Mouse (Mus musculus): ENCODE measurements at regions not wholly inside any gene's neighbourhood (a gene's known extent, or its start where the extent isn't known, plus 50 kb on each side); places are given as distances from the start of the nearest gene placed in this dataset.
"Not testable (repeated sequence)": the region's sequence is repeated elsewhere in the genome, so short reads cannot be mapped to it uniquely, and the experiment has no call there.

GRCm38 (mm10) chr11:13605152-13605697 lies 993.9 kb upstream of the Pom121l12 start:
- Histone ChIP-seq H3K36me3 (ENCODE audit: poor library complexity, severe bottlenecking) (no peaks in the 10 kb centered on the region), H3K4me2 (no peak overlapping the region), H3K4me3 (no peak overlapping the region), H3K9ac (no peak overlapping the region), H3K9me3 (replicated peaks) (no peaks in the 10 kb centered on the region), H3K4me1 (no peaks in the 10 kb centered on the region), H3K27me3 (no peaks in the 10 kb centered on the region), H3K27ac (no peak overlapping the region)
- WGBS = 73% methylated on average over 3 of the region's 4 CpGs
- ATAC-seq = peak; percentile 66; the same call in 1 of the 2 replicates

GRCm38 (mm10) chr11:13584726-13585125 lies 1014.4 kb upstream of the Pom121l12 start:
- Histone ChIP-seq H3K36me3 (ENCODE audit: poor library complexity, severe bottlenecking) (no peaks in the 10 kb centered on the region), H3K27ac (no peak overlapping the region), H3K4me1 (no peaks in the 10 kb centered on the region), H3K4me2 (no peak overlapping the region), H3K4me3 (no peak overlapping the region), H3K9me3 (replicated peaks) (no peaks in the 10 kb centered on the region), H3K27me3 (no peaks in the 10 kb centered on the region), H3K9ac (no peak overlapping the region)
- ATAC-seq = no peak

GRCm38 (mm10) chr11:13555267-13555666 lies 1043.8 kb upstream of the Pom121l12 start:
- Histone ChIP-seq H3K9ac (no peak overlapping the region), H3K9me3 (replicated peaks) (no peaks in the 10 kb centered on the region; the same call in 1 of the 2 replicates), H3K36me3 (ENCODE audit: poor library complexity, severe bottlenecking) (no peaks in the 10 kb centered on the region), H3K27me3 (no peaks in the 10 kb centered on the region), H3K27ac (no peak overlapping the region), H3K4me1 (no peaks in the 10 kb centered on the region), H3K4me2 (no peak overlapping the region), H3K4me3 (no peak overlapping the region)
- WGBS = 83% methylated on average over 1 of the region's 1 CpGs
- ATAC-seq = no peak

GRCm38 (mm10) chr11:13519618-13520017 lies 1054.9 kb upstream of the Cobl start:
- not testable (repeated sequence) for ATAC-seq

GRCm38 (mm10) chr11:13510914-13511313 lies 1046.2 kb upstream of the Cobl start:
- H3K9me3 ChIP-seq (replicated peaks); ATAC-seq; H3K9ac ChIP-seq; H3K4me1 ChIP-seq; H3K27me3 ChIP-seq; H3K4me3 ChIP-seq; H3K27ac ChIP-seq; H3K36me3 ChIP-seq (ENCODE audit: poor library complexity, severe bottlenecking); H3K4me2 ChIP-seq: not testable (repeated sequence)
- WGBS = 96% methylated on average over 5 of the region's 5 CpGs

More at GRCm38 (mm10) chr11:13519618-13520017, 1054.9 kb upstream of the Cobl start:
- not testable (repeated sequence) for H3K27me3 ChIP-seq; H3K4me2 ChIP-seq; H3K27ac ChIP-seq; H3K9ac ChIP-seq; H3K4me1 ChIP-seq; H3K4me3 ChIP-seq; H3K36me3 ChIP-seq (ENCODE audit: poor library complexity, severe bottlenecking); H3K9me3 ChIP-seq (replicated peaks)
- 42% methylated on average over 1 of the region's 1 CpGs for WGBS

GRCm38 (mm10) chr11:13485971-13486370 lies 1021.2 kb upstream of the Cobl start:
- no peak overlapping the region for H3K4me2 ChIP-seq
- no peaks in the 10 kb centered on the region for H3K9me3 ChIP-seq (replicated peaks)
- H3K4me1 ChIP-seq = no peaks in the 10 kb centered on the region
- H3K27ac ChIP-seq = no peak overlapping the region
- no peak for ATAC-seq
- H3K4me3 ChIP-seq = no peak overlapping the region
- H3K9ac ChIP-seq = no peak overlapping the region
- no peaks in the 10 kb centered on the region for H3K36me3 ChIP-seq (ENCODE audit: poor library complexity, severe bottlenecking)
- 89% methylated on average over 2 of the region's 2 CpGs for WGBS
- no peaks in the 10 kb centered on the region for H3K27me3 ChIP-seq

- 91% methylated on average over 1 of the region's 1 CpGs for WGBS
These were observed 986.8 kb upstream of the Cobl start for GRCm38 (mm10) chr11:13451516-13451915.

GRCm38 (mm10) chr11:13436433-13436832 lies 971.7 kb upstream of the Cobl start:
- H3K4me1 ChIP-seq = no peaks in the 10 kb centered on the region
- no peak overlapping the region for H3K4me3 ChIP-seq
- no peaks in the 10 kb centered on the region for H3K9me3 ChIP-seq (replicated peaks)
- H3K27me3 ChIP-seq = no peaks in the 10 kb centered on the region
- no peak for ATAC-seq
- H3K36me3 ChIP-seq (ENCODE audit: poor library complexity, severe bottlenecking) = no peaks in the 10 kb centered on the region
- H3K4me2 ChIP-seq = no peak overlapping the region
- H3K9ac ChIP-seq = no peak overlapping the region
- H3K27ac ChIP-seq = no peak overlapping the region
- 80% methylated on average over 1 of the region's 1 CpGs for WGBS

More at GRCm38 (mm10) chr11:13451516-13451915, 986.8 kb upstream of the Cobl start:
- H3K4me3 ChIP-seq; H3K9ac ChIP-seq; H3K4me1 ChIP-seq; H3K36me3 ChIP-seq (ENCODE audit: poor library complexity, severe bottlenecking); H3K9me3 ChIP-seq (replicated peaks); H3K27ac ChIP-seq; ATAC-seq; H3K27me3 ChIP-seq; H3K4me2 ChIP-seq: not testable (repeated sequence)

GRCm38 (mm10) chr11:13417881-13418280 lies 953.1 kb upstream of the Cobl start:
- not testable (repeated sequence) for H3K4me1 ChIP-seq; H3K4me2 ChIP-seq; H3K27me3 ChIP-seq; ATAC-seq; H3K9ac ChIP-seq; H3K9me3 ChIP-seq (replicated peaks); H3K4me3 ChIP-seq; H3K36me3 ChIP-seq (ENCODE audit: poor library complexity, severe bottlenecking); H3K27ac ChIP-seq
- 21% methylated on average over 2 of the region's 2 CpGs for WGBS

Data from forebrain, embryonic 13.5 days (tissue).